19 mouse cellular contexts compared by ENCODE assay signal in genomic region chr7:46879851-46880250, GRCm38 (mm10). TPM values are rescaled to one million over a fixed set of nuclear protein-coding genes. Genes with fewer than 3 reads are reported as not detected.
A peak's percentile ranks its signal among the peaks of the same experiment; 100 is the strongest.
DNase-seq lines count a peak whose midpoint lies in the region; ATAC-seq and TF ChIP-seq lines count a peak whose summit lies in the region.
"Had no signal": no experiment of that assay in that cellular context is flagged by ENCODE, and none has a peak within 500 bp of the region (broad histone marks: within the 10 kb centered on the region; RNA-seq: fewer than 3 reads in every experiment).

No protein-coding gene starts in this region.

- H3K9me3 ChIP-seq in forebrain, embryonic 14.5 days (replicated peaks; ENCODE audit: control insufficient read depth, low read length) = no peaks in the 10 kb centered on the region
- no peaks in the 10 kb centered on the region for H3K9me3 ChIP-seq in forebrain, embryonic 16.5 days (ENCODE audit: control insufficient read depth, low read length)
- H3K9me3 ChIP-seq: midbrain, embryonic 12.5 days; neural tube, embryonic 13.5 days had no signal

- no peak overlapping the region for H3K27ac ChIP-seq in forebrain, embryonic 14.5 days (ENCODE audit: low read depth, low read length)
- H3K27ac ChIP-seq in forebrain, embryonic 16.5 days (ENCODE audit: low read length) = no peak overlapping the region
- no peak overlapping the region for H3K27ac ChIP-seq in left cerebral cortex, adult 2 months
- H3K27ac ChIP-seq: midbrain, embryonic 12.5 days; neural tube, embryonic 13.5 days had no signal

- intact Hi-C loops in left cerebral cortex, postnatal 4 days (cut with DNase I) = no loop called here
- intact Hi-C loops in left cerebral cortex, adult 2 months (cut with DNase I) = no loop called here

- no peak overlapping the region for H3K4me2 ChIP-seq in forebrain, embryonic 14.5 days (ENCODE audit: low read length)
- no peak overlapping the region for H3K4me2 ChIP-seq in forebrain, embryonic 16.5 days (ENCODE audit: low read length)
- H3K4me2 ChIP-seq: liver, embryonic 11.5 days; midbrain, embryonic 12.5 days; neural tube, embryonic 13.5 days had no signal

- H3K36me3 ChIP-seq in forebrain, embryonic 14.5 days (ENCODE audit: control insufficient read depth, insufficient read depth, low read length) = peaks cover 7% of the 10 kb centered on the region; the same call in 1 of the 2 replicates
- H3K36me3 ChIP-seq in forebrain, embryonic 16.5 days (ENCODE audit: control insufficient read depth, insufficient read depth) = no peaks in the 10 kb centered on the region

- DNase-seq in forebrain, embryonic 14.5 days (ENCODE audit: low spot score) = peak; percentile 35
- DNase-seq in left cerebral cortex, postnatal 4 days = peak; percentile 32
- DNase-seq in left cerebral cortex, adult 2 months (ENCODE audit: extremely low spot score in 1 of 2, low spot score in 2 of 2) = no peak
- peak; percentile 14 for DNase-seq in MN1 (ENCODE audit: low spot score)
- DNase-seq in kidney, postnatal 25 days = peak; percentile 47 to 49
- DNase-seq in spleen, adult 12 weeks (ENCODE audit: low spot score) = no peak
- DNase-seq: adrenal gland, adult 2 months; cerebellum, adult 9-10 months; lung, adult 2 months had no signal

- no peak overlapping the region for H3K9ac ChIP-seq in forebrain, embryonic 14.5 days (ENCODE audit: low read length)
- H3K9ac ChIP-seq in forebrain, embryonic 16.5 days (replicated peaks; ENCODE audit: low read depth, low read length) = no peak overlapping the region
- H3K9ac ChIP-seq: midbrain, embryonic 12.5 days; neural tube, embryonic 13.5 days had no signal

- no peak overlapping the region for H3K4me3 ChIP-seq in forebrain, embryonic 14.5 days (ENCODE audit: low read depth, low read length)
- H3K4me3 ChIP-seq in forebrain, embryonic 16.5 days (replicated peaks; ENCODE audit: low read length) = no peak overlapping the region
- no peak overlapping the region for H3K4me3 ChIP-seq in left cerebral cortex, adult 2 months
- H3K4me3 ChIP-seq: midbrain, embryonic 12.5 days; neural tube, embryonic 13.5 days had no signal

- H3K27me3 ChIP-seq in forebrain, embryonic 14.5 days (replicated peaks; ENCODE audit: control insufficient read depth, insufficient read depth, low read length) = no peaks in the 10 kb centered on the region
- no peaks in the 10 kb centered on the region for H3K27me3 ChIP-seq in forebrain, embryonic 16.5 days (replicated peaks; ENCODE audit: control insufficient read depth, insufficient read depth, low read length)
- H3K27me3 ChIP-seq: midbrain, embryonic 12.5 days; neural tube, embryonic 13.5 days had no signal

- WGBS in forebrain, embryonic 14.5 days = 94% methylated on average over 5 of the region's 5 CpGs
- WGBS in forebrain, embryonic 16.5 days = 97% methylated on average over 5 of the region's 5 CpGs

- no peak for TF ChIP-seq CTCF in left cerebral cortex, adult 2 months (IDR thresholded peaks at IDR 0.05)

- H3K4me1 ChIP-seq in forebrain, embryonic 14.5 days (ENCODE audit: control insufficient read depth, insufficient read depth, low read length) = no peaks in the 10 kb centered on the region
- no peaks in the 10 kb centered on the region for H3K4me1 ChIP-seq in forebrain, embryonic 16.5 days (replicated peaks; ENCODE audit: control insufficient read depth, insufficient read depth, low read length)
- H3K4me1 ChIP-seq: midbrain, embryonic 12.5 days; neural tube, embryonic 13.5 days had no signal

- ATAC-seq in forebrain, embryonic 14.5 days = no peak
- no peak for ATAC-seq in forebrain, embryonic 16.5 days

RNA-seq across cellular contexts. Expression of gene Ldhc, which starts 18.8 kb away (rescaled TPM):
- not detected in 2 replicates for polyA plus RNA-seq in forebrain, embryonic 14.5 days (2014; fragmentation: Nextera tagmentation; extraction: Ambion mirVana)
- polyA plus RNA-seq in forebrain, embryonic 16.5 days (2015; fragmentation: Nextera tagmentation; extraction: Ambion mirVana) = 0.20 TPM in 1 of 2 replicates, not detected in the other
- not detected for total RNA-seq in left cerebral cortex, postnatal 4 days (2021)
- not detected for total RNA-seq in left cerebral cortex, adult 2 months (2021)
- total RNA-seq: adrenal gland, adult 2 months; hematopoietic stem cell, adult 5-6 weeks; layer of hippocampus, postnatal 25 days; left cerebral cortex, postnatal 25 days had no signal
- polyA plus RNA-seq: adrenal gland, adult 2 months; heart, embryonic 14.5 days; large intestine, adult 2 months; lung, adult 2 months; neural tube, embryonic 13.5 days; small intestine, adult 2 months had no signal

RNA-seq across cellular contexts. Expression of gene Ldha, which starts 38.6 kb away (rescaled TPM):
- 724 and 871 TPM in 2 replicates for polyA plus RNA-seq in forebrain, embryonic 14.5 days (2014; fragmentation: Nextera tagmentation; extraction: Ambion mirVana)
- 782 and 824 TPM in 2 replicates for polyA plus RNA-seq in forebrain, embryonic 16.5 days (2015; fragmentation: Nextera tagmentation; extraction: Ambion mirVana)
- 100 to 1,000 TPM; 335 to 366 TPM for total RNA-seq in left cerebral cortex, postnatal 4 days (2021)
- 100 to 1,000 TPM; 342 to 356 TPM for total RNA-seq in left cerebral cortex, adult 2 months (2021)

RNA-seq across cellular contexts. Expression of gene Tsg101, which starts 39.9 kb away (rescaled TPM):
- polyA plus RNA-seq in forebrain, embryonic 14.5 days (2014; fragmentation: Nextera tagmentation; extraction: Ambion mirVana) = 519 and 545 TPM in 2 replicates
- 424 and 426 TPM in 2 replicates for polyA plus RNA-seq in forebrain, embryonic 16.5 days (2015; fragmentation: Nextera tagmentation; extraction: Ambion mirVana)
- 100 to 1,000 TPM; 126 to 142 TPM for total RNA-seq in left cerebral cortex, postnatal 4 days (2021)
- 10 to 100 TPM; 74.9 to 76.2 TPM for total RNA-seq in left cerebral cortex, adult 2 months (2021)

Comparison
In these comparisons a context has a peak if more than half of its experiments do, and no peak if none do; other contexts are left out.
1. DNase-seq: peak in forebrain, embryonic 14.5 days (single experiment), left cerebral cortex, postnatal 4 days (single experiment), MN1 (single experiment) and kidney, postnatal 25 days (2 of 2); none in left cerebral cortex, adult 2 months (0 of 2) and spleen, adult 12 weeks (single experiment).